Mouse (Mus musculus): Measurements from ENCODE around the gene Gli1.
A peak's percentile ranks its signal among the peaks of the same experiment; 100 is the strongest.

Gli1 gene

GRCm38 (mm10) chr10:127343029-127343428 is 1.3 kb upstream of the Gli1 start:
- no peak for DNase-seq

GRCm38 (mm10) chr10:127341360-127341690 is 449 bp downstream of the Gli1 start:
- DNase-seq: peak; percentile 47

GRCm38 (mm10) chr10:127340577-127341359 is 1.0 kb downstream of the Gli1 start:
- peak; percentile 55 for DNase-seq

GRCm38 (mm10) chr10:127339683-127340576 is 1.8 kb downstream of the Gli1 start:
- peak; percentile 89 for DNase-seq

DNA sequence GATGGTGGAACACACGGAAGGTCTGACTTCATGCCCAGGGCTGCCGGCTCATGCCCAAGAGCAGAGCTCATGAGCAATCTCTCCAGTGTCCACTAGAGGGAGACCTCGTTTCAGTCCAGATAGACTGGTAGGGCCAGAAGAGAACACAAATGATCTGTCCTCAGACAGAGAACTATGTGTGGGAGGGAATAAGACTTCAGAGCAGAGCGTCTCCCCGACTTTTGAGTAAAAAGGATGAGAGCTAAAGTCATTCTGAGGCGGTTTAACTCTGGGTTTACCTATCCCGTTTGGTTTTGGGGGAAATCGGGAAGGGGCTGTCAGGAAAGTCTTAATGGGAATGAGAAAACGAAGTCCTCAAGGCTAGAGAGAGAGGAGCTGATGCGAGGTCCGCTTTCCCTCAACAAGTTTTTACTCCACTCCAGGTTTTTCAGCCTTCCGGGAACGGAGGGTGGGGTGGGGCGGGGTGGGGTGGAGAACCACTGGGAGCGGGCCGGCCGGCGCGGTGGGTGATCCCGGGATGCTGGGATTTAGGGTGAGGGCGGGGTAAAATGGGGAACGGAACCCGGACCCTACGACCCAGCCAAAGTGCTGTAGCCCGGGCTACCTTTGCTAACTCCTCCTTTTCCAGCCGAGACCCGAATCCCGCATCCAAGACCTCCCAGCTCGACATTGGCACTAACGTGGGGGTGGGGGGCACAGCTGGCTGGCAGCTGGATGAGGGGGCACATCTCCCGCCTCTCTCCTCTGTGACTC is 2.7 kb downstream of the Gli1 start:
- DNase-seq: peak; percentile 93

GRCm38 (mm10) chr10:127337536-127338099 is 4.2 kb downstream of the Gli1 start:
- no peak for DNase-seq

DNA sequence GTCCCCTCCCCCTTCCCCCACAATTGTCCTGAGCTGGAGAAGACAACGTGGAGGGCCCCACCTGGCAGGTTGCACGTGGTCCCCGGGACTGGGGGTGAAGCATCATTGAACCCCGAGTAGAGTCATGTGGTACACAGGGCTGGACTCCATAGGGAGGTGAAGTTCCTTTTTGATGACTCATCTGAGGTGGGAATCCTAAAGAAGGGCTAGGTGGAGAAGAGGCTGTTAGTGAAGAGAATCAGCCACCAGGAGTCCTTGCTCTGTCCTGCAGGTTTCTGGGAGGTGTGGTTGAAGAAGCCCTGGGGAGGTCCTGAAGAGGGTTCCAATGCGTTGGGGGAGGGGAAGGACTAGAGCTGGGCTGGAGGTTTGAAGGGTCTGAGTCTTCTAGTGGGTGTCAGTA is 4.8 kb downstream of the Gli1 start:
- DNase-seq: no peak

GRCm38 (mm10) chr10:127335271-127335670 is 6.5 kb downstream of the Gli1 start:
- no peak for DNase-seq

GRCm38 (mm10) chr10:127333152-127333551 is 8.6 kb downstream of the Gli1 start:
- DNase-seq: no peak

GRCm38 (mm10) chr10:127332211-127332874 is 9.4 kb downstream of the Gli1 start:
- DNase-seq: no peak

DNA sequence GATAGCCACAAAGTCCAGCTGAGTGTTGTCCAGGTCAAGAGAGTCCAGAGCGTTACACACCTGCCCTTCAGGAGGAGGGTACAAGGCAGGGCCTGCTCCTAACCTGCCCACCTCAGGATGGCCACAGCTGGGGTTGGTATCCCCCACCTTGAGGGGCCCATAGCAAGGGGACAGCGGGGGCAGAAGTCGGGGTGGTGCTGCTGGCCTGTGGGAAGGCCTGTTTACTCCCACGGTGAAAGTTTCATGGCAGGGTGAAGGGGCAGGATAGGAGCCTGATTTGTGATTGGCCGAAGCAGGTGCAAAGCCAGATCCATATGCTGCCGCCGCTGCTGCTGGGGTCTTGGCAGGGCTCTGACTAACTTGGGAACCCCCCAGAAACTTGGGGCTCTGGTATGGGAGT is 11.6 kb downstream of the Gli1 start:
- DNase-seq: peak; percentile 5

- DNase-seq: peak; percentile 51
These were observed 14.2 kb downstream of the Gli1 start for GRCm38 (mm10) chr10:127327461-127328145.

- peak; percentile 52 for DNase-seq
These were observed 14.9 kb downstream of the Gli1 start for GRCm38 (mm10) chr10:127326828-127327227.

DNA sequence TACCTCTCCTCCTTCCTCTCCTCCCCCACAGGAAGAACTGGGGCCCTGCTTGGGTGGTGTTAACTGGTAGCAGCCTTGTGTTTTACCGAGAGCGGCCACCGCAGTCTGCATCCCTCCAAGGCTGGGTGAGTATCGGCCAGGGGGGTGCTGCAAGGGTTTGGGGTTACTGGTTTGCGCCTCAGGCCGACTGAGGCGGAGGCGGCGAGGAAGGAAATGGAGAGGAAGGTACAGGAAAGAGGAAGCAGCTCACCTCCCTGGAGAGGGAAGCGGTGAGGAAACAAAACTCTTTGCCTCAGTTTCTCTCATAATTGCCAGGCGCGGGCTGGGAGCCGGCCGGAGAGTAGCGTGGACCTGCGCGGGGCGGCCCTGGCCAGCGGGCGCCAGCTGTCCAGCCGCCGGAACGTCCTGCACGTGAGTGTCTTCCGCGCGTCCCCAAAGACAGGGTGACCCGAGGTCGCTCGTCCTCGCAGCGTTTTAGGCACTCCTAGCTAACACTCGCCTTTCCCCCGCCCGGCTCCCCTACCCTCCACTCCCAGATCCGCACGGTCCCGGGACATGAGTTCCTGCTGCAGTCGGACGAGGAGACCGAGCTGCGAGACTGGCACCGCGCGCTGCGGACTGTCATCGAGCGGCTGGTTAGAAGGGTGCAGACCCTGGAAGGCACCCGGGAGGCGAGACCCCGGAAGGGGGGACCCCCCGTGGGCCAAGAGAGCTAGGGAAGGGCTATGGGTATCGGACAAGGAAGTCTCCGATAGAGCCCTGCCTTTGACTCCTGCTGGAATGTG is 15.6 kb downstream of the Gli1 start:
- peak; percentile 56 for DNase-seq

GRCm38 (mm10) chr10:127325454-127326016 is 16.2 kb downstream of the Gli1 start:
- DNase-seq: no peak

DNA sequence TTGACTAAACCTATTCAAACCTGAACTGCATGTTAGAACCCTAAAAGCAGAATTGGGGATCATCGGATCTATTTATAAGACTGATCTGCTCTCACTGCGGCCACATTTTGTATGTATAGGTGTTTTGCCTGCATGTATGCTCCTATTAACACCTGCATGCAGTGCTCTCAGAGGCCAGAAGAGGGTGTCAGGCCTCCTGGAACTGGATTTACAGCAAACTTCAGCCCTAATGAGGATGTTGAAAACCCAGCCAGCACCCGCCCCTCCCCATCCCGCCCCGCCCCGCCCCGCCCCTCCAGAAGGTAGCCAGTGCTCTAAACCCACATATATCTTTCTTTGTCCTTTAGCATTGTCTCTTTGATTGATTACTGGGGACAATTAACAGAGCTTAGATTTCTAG is 17.3 kb downstream of the Gli1 start:
- DNase-seq: peak; percentile 65

- no peak for DNase-seq
These were observed 18.5 kb downstream of the Gli1 start for GRCm38 (mm10) chr10:127323131-127323855.

GRCm38 (mm10) chr10:127322669-127323068 is 19.1 kb downstream of the Gli1 start:
- no peak for DNase-seq

GRCm38 (mm10) chr10:127322178-127322577 is 19.6 kb downstream of the Gli1 start:
- no peak for DNase-seq

- no peak for DNase-seq
These were observed 20.2 kb downstream of the Gli1 start, which contains the start of gene Arhgap9 for GRCm38 (mm10) chr10:127321621-127322020. TSS of gene Arhgap9 (plus strand) at chr10:127321964.

Data from kidney, postnatal 10 days (tissue).